Mouse (Mus musculus) hindbrain, embryonic 12.5 days (tissue): ENCODE measurements around the gene Tob1. TPM values are rescaled to one million over a fixed set of nuclear protein-coding genes. Genes with fewer than 3 reads are reported as not detected.

Source experiments
- ATAC-seq: fragments of 200-750 bp; cut with Nextera tagmentation; 2 replicates; pipeline ENCODE4 v1.8.0; 2017; ENCODE audit warnings: moderate TSS enrichment; ENCODE audit not compliant: low FRiP score
- H3K27ac ChIP-seq: fragments of 300-500 bp; sonication (generic); 2 replicates; pipeline ENCODE4 v1.5.1; 2016; ENCODE audit warnings: mild to moderate bottlenecking
- H3K27me3 ChIP-seq: fragments of 300-500 bp; sonication (generic); 2 replicates; pipeline ENCODE4 v1.6.1; 2016; ENCODE audit warnings: mild to moderate bottlenecking
- H3K36me3 ChIP-seq: fragments of 300-500 bp; sonication (generic); 2 replicates; pipeline ENCODE4 v1.6.1; 2016; ENCODE audit warnings: mild to moderate bottlenecking
- H3K4me1 ChIP-seq: fragments of 300-500 bp; sonication (generic); 2 replicates; pipeline ENCODE4 v1.6.1; 2016
- H3K4me2 ChIP-seq: fragments of 300-500 bp; sonication (generic); replicated peaks from 2 replicates; pipeline ENCODE4 v1.6.1; 2016; ENCODE audit warnings: mild to moderate bottlenecking
- H3K4me3 ChIP-seq: fragments of 300-500 bp; sonication (generic); 2 replicates; pipeline ENCODE4 v1.5.1; 2016; ENCODE audit warnings: mild to moderate bottlenecking
- H3K9ac ChIP-seq: fragments of 300-500 bp; sonication (generic); 2 replicates; pipeline ENCODE4 v1.6.1; 2016; ENCODE audit warnings: mild to moderate bottlenecking, moderate library complexity
- H3K9me3 ChIP-seq: fragments of 300-500 bp; sonication (generic); replicated peaks from 2 replicates; pipeline ENCODE4 v1.6.1; 2016; ENCODE audit warnings: mild to moderate bottlenecking
- WGBS: fragments of 180-500 bp; shearing (Covaris S2); methylation state at CpG from one replicate; pipeline ENCODE4 v1.1.7; 2016; 5-methylcytosine and 5-hydroxymethylcytosine counted together
- polyA plus RNA-seq: library from polyadenylated mRNA; unstranded; fragments of >200 nt; fragmentation: Nextera tagmentation; extraction: Ambion mirVana; gene quantifications from 2 replicates; pipeline ENCODE4 v1.2.1, GENCODE M21; 2016

Tob1 gene
- polyA plus RNA-seq, 1 experiment from 2014 or later: 41.7 TPM

DNA sequence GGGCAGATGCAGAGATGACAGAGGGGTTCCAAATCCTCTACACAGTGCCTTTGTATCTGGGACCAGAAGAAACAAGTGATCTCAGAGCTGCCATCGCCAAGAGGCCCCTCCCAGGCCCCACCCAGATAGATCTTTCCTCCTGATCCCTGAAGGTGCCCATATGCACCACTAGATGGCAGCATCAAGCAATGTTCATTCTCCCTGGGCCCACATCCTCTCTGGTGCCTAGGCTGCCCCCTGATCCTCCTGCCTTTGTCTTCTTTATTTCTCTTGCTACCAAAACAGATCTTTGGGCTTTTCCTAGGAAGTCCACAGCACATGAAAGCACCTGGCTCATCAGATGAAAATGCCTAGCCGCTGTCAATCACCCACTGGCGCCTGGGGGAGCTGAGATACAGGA lies 24.8 kb downstream of the Tob1 start:
- Histone ChIP-seq H3K9me3 (no peaks in the 10 kb centered on the region), H3K36me3 (no peaks in the 10 kb centered on the region), H3K27ac (peak overlapping the region; percentile 70), H3K4me3 (no peak overlapping the region), H3K4me2 (0 out of 2 replicates have a peak overlapping the region, but pooled peaks have one; percentile 3), H3K4me1 (peaks cover 18% of the 10 kb centered on the region; the same call in 1 of the 2 replicates), H3K9ac (no peak overlapping the region), H3K27me3 (no peaks in the 10 kb centered on the region)
- WGBS: 24% methylated on average over 3 of the region's 3 CpGs
- ATAC-seq: peak; percentile 83

DNA sequence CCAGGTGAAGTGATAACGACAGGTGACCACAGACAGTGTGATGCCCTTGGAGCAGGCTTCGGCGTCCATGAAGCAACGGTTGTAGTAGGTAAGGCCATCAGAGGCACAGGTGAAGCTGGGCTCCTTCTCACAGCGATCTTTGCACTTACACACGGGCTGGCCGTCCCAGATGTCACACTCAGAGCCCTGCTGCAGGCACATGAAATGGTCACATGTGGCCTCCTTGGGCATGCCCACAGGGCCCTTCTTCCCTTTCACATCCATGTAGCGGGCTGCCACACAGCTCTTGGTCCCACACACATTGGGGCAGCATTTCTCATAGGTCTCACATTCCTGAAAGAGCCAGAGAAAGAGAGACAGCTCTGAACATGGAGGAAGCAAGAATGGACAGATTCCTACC lies 27.5 kb downstream of the Tob1 start:
- Histone ChIP-seq H3K36me3 (no peaks in the 10 kb centered on the region), H3K4me3 (no peak overlapping the region), H3K27me3 (0 out of 2 replicates have a peak, but pooled peaks cover 6% of the 10 kb centered on the region), H3K4me1 (peaks cover 37% of the 10 kb centered on the region), H3K9ac (0 out of 2 replicates have a peak overlapping the region, but pooled peaks have one; percentile 4), H3K4me2 (no peak overlapping the region), H3K27ac (no peak overlapping the region), H3K9me3 (no peaks in the 10 kb centered on the region)
- ATAC-seq: no peak
- WGBS: 92% methylated on average over 8 of the region's 8 CpGs

DNA sequence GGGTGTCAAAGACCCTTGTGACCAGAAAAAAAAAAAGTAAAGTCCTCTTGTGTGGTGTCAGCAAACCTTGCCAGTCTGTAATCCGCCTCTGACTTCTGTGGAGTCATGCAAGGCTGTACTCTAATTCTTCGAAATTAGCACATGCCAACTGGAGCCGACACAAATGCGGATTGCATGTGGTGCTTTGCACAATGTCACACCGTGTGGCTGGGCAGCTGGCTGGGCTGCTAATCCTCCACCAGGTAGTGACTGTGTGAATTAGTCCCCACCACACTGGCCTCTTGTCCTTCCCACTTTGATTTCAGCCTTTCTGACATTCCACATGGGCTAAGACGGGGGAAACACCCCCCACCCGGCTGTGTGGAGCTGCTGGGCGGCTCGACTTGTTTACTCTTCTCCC lies 28.5 kb downstream of the Tob1 start:
- Histone ChIP-seq H3K4me1 (peaks cover 44% of the 10 kb centered on the region), H3K27me3 (0 out of 2 replicates have a peak, but pooled peaks cover 6% of the 10 kb centered on the region), H3K4me3 (no peak overlapping the region), H3K27ac (no peak overlapping the region), H3K36me3 (no peaks in the 10 kb centered on the region), H3K9ac (no peak overlapping the region), H3K9me3 (no peaks in the 10 kb centered on the region), H3K4me2 (no peak overlapping the region)
- 40% methylated on average over 9 of the region's 9 CpGs for WGBS
- no peak for ATAC-seq

DNA sequence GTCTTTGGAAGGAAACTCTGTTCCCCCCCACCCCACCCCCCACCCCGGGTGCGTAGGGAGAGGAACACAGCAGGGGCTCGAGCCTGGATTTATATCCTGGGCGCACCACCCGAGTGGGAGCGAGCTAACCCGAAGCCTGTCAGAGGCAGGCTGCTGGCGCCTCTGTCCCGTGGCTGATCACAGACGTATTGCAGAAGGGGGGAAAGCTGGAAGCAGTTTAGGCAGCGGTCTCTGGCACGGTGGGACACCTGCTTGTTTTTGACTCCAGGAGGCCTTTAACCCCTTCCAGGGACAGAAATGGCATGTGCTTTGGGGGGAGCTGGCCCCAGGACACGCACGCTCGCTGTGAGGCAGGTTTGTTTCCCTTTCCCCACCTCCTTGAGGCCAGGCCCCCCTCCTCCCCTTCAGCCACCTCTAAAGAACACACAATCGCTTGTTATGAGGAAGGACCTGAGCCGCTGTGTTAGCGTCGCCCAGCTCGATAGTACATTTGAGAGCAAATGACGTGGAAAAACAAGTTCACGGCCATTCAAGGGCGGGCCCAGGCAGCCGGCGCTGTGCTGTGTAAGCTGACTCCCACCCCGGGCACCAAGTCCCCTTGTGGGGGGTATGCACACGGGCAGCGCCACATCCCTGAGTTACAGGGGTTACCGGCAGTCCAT lies 31.6 kb downstream of the Tob1 start:
- Histone ChIP-seq H3K4me1 (peaks cover 57% of the 10 kb centered on the region), H3K4me2 (peak overlapping the region; percentile 45), H3K4me3 (peak overlapping the region; percentile 7), H3K9me3 (no peaks in the 10 kb centered on the region), H3K27me3 (0 out of 2 replicates have a peak, but pooled peaks cover 6% of the 10 kb centered on the region), H3K36me3 (no peaks in the 10 kb centered on the region), H3K27ac (peak overlapping the region; percentile 80), H3K9ac (peak overlapping the region; percentile 42; the same call in 1 of the 2 replicates)
- peak; percentile 26; the same call in 1 of the 2 replicates for ATAC-seq
- WGBS: 4% methylated on average over 29 of the region's 29 CpGs

DNA sequence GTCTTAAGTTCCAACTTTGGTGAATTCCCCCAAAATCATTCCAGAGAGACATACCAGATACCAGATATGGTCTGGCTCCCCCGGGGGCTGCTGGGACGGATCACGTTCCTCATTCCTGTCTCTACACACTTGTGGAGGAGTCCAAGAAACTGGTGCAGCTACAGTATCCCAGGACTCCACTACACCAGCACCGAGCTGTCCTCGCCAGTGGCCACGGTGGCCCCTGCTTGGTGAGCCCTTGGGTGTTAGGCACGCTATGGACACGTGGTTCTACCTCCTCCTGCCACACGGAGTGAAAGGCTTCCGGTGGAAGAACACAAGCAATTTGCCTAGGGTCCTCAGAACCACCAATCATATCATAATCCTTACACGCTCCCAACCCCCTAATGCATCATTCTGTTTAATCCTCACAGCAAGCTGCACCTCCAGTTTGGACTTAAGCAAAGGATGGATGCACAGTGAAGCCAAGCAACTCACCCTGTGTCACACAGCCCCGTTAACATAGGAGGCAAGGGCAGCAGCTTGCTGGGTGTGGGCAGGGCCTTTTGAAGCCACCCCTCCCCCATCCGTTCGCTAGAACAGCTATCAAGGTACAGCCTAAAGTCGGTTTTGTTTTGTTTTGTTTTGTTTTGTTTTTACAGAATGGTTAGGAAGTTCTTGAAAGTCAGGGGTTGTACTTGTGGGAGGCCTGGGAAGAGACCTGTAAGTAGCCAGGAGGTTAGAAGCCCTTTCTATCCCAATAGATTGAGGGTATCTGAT lies 32.3 kb downstream of the Tob1 start:
- no peak for ATAC-seq
- no peaks in the 10 kb centered on the region for H3K9me3 ChIP-seq
- no peak overlapping the region for H3K9ac ChIP-seq
- no peaks in the 10 kb centered on the region for H3K36me3 ChIP-seq
- 0 out of 2 replicates have a peak, but pooled peaks cover 6% of the 10 kb centered on the region for H3K27me3 ChIP-seq
- 33% methylated on average over 15 of the region's 15 CpGs for WGBS
- H3K4me1 ChIP-seq: peaks cover 57% of the 10 kb centered on the region
- H3K4me3 ChIP-seq: peak overlapping the region; percentile 7
- H3K4me2 ChIP-seq: peak overlapping the region; percentile 45
- peak overlapping the region; percentile 80 for H3K27ac ChIP-seq

DNA sequence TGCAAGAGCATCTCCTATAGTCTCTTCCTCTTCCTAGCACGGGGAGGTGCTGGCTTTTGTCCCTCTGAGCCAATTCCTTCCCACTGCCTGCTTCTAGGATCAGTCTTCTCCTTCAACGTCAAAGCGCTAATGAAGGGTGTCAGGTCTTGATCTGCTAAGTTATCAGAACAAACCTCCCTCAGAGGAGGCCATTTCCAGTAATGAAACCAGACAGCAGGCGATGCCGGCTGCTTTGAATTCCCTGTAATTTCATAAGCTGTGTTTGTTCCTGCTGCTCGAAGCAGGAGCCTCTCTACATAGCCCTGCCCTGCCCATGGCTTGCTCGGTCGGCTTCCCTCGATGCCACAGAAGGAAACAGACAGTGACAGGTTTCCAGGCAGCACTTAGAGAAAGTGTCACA lies 33.1 kb downstream of the Tob1 start:
- no peak overlapping the region for H3K4me2 ChIP-seq
- H3K9ac ChIP-seq: no peak overlapping the region
- no peak for ATAC-seq
- H3K27me3 ChIP-seq: 0 out of 2 replicates have a peak, but pooled peaks cover 6% of the 10 kb centered on the region
- peak overlapping the region; percentile 80; the same call in 1 of the 2 replicates for H3K27ac ChIP-seq
- whole genome bisulfite sequencing: 48% methylated on average over 9 of the region's 9 CpGs
- H3K4me3 ChIP-seq: no peak overlapping the region
- no peaks in the 10 kb centered on the region for H3K36me3 ChIP-seq
- no peaks in the 10 kb centered on the region for H3K9me3 ChIP-seq
- H3K4me1 ChIP-seq: peaks cover 57% of the 10 kb centered on the region

DNA sequence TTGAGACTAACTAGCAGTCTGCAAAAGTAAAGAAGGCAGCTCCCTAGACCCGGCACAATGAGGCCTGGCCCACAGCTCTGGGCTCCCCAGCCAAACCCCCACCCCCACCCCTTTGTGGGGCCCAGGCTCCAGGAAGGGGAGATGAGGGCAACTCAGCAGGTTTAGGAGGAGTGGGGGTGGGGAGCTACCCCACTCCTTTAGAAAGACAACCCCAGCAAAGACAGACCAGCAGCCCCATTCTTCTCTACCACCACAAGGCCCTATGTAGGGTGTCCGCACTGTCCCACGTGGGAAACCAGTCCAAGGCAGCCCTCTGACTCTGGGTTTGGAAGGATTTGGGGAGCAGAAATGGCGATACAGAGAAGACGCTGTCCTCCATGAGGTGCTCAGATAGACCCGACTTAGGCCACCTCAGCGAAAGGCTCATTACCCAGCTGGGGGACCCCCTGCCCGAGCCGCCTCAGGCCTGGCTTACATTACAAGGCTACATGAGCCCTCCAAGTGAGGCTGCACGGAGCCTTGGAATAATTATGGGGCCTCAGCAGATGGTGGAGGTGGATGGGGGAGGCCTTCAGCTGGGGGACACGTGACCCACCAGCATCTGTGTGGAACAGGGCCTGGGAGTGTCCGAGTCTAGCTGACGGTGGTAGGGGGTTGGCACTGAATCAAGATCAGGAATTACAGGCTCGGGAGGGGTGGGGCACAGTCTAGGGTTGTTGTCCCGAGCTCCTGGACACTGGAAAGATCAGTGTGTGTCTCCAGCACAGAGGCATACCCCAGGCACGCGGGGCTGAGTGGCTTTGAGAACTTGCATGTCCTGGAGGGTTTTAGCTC lies 34.9 kb downstream of the Tob1 start, which contains the start of gene Wfikkn2:
TSS of gene Wfikkn2 (minus strand) at position 51 of the 834 bp plus-strand sequence.
- Histone ChIP-seq H3K4me3 (no peak within 1 kb of the TSS), H3K9ac (0 out of 2 replicates have a peak within 1 kb of the TSS, but pooled peaks have one; percentile 2), H3K4me1 (peaks cover 54% of the 10 kb centered on the region), H3K36me3 (no peaks in the 10 kb centered on the region), H3K27ac (peak within 1 kb of the TSS; percentile 79), H3K9me3 (no peaks in the 10 kb centered on the region), H3K4me2 (peak within 1 kb of the TSS; percentile 14; the same call in 1 of the 2 replicates), H3K27me3 (0 out of 2 replicates have a peak, but pooled peaks cover 6% of the 10 kb centered on the region)
- peak; percentile 90 for ATAC-seq
- 38% methylated on average over 15 of the region's 17 CpGs for WGBS

DNA sequence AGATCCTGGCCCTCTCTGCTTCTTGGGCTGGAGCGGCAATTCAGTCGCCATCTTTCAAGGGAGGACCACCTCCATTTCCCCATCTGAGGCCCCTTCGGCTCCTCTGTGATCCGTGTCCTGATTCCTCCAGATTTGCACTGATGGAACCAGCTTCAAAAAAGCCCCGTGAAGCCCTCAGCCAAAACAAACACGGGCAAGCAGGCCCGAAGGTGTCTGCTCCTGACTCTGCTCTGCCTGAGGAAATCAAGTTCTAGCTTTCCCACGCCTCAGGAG lies 35.5 kb downstream of the Tob1 start:
- ATAC-seq: no peak
- no peaks in the 10 kb centered on the region for H3K36me3 ChIP-seq

DNA sequence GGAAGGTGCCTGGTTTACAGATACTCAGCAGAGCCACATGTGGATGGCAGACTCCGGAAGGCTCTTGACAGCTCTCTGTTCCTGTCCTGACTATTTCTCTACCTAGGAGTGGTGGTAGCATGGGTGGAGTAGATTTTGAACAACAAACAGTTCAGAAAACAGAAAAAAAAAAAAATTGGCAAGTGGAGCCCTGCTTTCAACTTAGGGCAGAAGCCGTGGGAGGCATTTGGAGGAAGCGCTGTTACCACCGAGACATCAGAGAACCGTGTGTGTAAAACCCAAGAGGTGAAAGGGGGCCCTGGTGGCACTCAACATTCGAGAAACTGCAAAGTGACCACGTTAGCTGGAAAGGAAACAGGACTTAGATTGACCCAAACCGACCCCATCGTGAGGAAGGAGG lies 41.9 kb downstream of the Tob1 start:
- no peaks in the 10 kb centered on the region for H3K36me3 ChIP-seq
- no peak overlapping the region for H3K9ac ChIP-seq
- H3K9me3 ChIP-seq: no peaks in the 10 kb centered on the region
- no peak for ATAC-seq
- no peak overlapping the region for H3K4me2 ChIP-seq
- no peak overlapping the region for H3K4me3 ChIP-seq
- no peak overlapping the region for H3K27ac ChIP-seq
- WGBS: 81% methylated on average over 9 of the region's 9 CpGs
- H3K27me3 ChIP-seq: no peaks in the 10 kb centered on the region
- 0 out of 2 replicates have a peak, but pooled peaks cover 2% of the 10 kb centered on the region for H3K4me1 ChIP-seq

More for the DNA sequence above, 35.5 kb downstream of the Tob1 start:
- 0 out of 2 replicates have a peak, but pooled peaks cover 6% of the 10 kb centered on the region for H3K27me3 ChIP-seq
- 0 out of 2 replicates have a peak overlapping the region, but pooled peaks have one; percentile 2 for H3K9ac ChIP-seq
- H3K4me1 ChIP-seq: peaks cover 50% of the 10 kb centered on the region
- WGBS: 63% methylated on average over 8 of the region's 8 CpGs
- H3K4me3 ChIP-seq: no peak overlapping the region
- H3K27ac ChIP-seq: peak overlapping the region; percentile 79
- 0 out of 2 replicates have a peak overlapping the region, but pooled peaks have one; percentile 14 for H3K4me2 ChIP-seq
- H3K9me3 ChIP-seq: no peaks in the 10 kb centered on the region

DNA sequence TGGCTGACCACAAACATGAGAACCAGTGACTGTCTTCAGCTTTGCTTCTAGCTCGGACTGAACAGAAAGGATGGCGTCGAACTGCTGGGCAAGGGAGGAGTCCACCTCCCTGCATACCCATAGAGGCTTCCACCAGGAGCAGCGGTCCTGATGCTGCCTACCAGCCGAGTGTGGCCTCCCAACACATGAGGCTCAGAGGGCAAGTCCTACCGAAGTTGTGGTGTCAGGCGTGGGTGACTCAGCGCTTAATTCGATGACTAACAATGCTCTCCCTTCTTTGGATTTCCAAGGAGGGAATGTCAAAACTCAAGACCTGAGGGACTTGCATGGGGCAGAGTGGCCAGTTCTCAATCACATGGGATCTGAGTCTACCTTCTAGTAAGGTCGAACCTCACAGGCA lies 42.4 kb downstream of the Tob1 start:
- H3K9ac ChIP-seq: no peak overlapping the region
- no peak for ATAC-seq
- H3K4me1 ChIP-seq: 0 out of 2 replicates have a peak, but pooled peaks cover 2% of the 10 kb centered on the region
- 91% methylated on average over 10 of the region's 10 CpGs for WGBS
- no peaks in the 10 kb centered on the region for H3K27me3 ChIP-seq
- H3K36me3 ChIP-seq: no peaks in the 10 kb centered on the region
- no peaks in the 10 kb centered on the region for H3K9me3 ChIP-seq
- H3K4me3 ChIP-seq: no peak overlapping the region
- no peak overlapping the region for H3K27ac ChIP-seq
- no peak overlapping the region for H3K4me2 ChIP-seq

DNA sequence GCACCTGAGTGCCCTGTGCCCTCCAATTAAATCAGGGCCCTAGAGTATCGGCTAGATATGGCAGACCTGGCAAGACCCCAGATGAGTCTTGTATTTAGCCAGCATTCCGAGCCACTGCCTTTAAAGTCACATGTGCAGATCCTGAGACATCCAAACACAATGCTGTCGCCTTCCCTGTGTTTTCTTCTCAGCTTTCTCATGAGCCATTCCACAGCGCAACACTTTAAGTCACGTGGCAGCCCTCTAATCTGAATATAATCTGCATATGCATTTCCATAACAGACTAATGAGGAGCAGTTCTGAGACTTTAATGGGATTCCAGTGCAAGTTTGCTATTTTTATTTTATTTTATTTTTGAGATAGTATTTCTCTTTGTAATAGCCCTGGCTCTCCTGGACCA lies 44.5 kb downstream of the Tob1 start:
- ATAC-seq: no peak
- Histone ChIP-seq H3K4me2 (no peak overlapping the region), H3K4me3 (no peak overlapping the region), H3K9ac (no peak overlapping the region), H3K27ac (no peak overlapping the region), H3K9me3 (no peaks in the 10 kb centered on the region), H3K36me3 (no peaks in the 10 kb centered on the region), H3K4me1 (0 out of 2 replicates have a peak, but pooled peaks cover 2% of the 10 kb centered on the region), H3K27me3 (no peaks in the 10 kb centered on the region)
- WGBS: 62% methylated on average over 5 of the region's 5 CpGs
